Mouse (Mus musculus) stomach, postnatal 0 days (tissue): ENCODE measurements around the gene Gm10100.

Experiments
- CTCF ChIP-seq: IDR thresholded peaks from 2 replicates; pipeline ENCODE4 v1.5.1; 2016; ENCODE audit warnings: antibody characterized with exemption, low read depth, mild to moderate bottlenecking, moderate library complexity
- EP300 ChIP-seq: optimal IDR thresholded peaks from 2 replicates; pipeline ENCODE3; 2016; ENCODE audit warnings: antibody characterized with exemption

DNA sequence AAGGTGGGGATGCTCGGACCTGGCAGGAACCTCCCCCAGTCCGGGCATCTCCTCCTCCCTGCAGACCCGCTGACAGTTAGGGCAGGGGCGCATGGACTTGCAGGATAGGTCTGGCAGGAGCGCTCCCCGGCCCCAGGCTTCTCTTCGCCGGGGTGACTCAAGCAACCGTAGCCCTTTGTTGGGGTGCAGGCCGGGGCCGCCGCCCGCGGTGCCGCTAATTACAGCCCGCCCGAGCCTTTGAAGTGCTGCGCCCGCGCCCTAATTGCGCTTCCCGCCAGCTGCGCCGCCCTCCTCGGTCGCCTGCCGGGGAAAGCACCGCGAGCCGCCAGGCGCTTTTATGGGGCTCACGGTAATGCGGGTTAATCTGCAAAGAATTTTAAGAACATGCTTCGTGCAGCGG, 48.7 kb upstream of the Gm10100 start:
- TF ChIP-seq EP300, result no peak
- no peak for TF ChIP-seq CTCF
